Mouse (Mus musculus): Measurements from ENCODE around the gene Macf1. TPM values are rescaled to one million over a fixed set of nuclear protein-coding genes. Genes with fewer than 3 reads are reported as not detected.

The Macf1 gene
- polyA plus RNA-seq, 1 experiment from 2014 or later = 35.3 TPM

DNA sequence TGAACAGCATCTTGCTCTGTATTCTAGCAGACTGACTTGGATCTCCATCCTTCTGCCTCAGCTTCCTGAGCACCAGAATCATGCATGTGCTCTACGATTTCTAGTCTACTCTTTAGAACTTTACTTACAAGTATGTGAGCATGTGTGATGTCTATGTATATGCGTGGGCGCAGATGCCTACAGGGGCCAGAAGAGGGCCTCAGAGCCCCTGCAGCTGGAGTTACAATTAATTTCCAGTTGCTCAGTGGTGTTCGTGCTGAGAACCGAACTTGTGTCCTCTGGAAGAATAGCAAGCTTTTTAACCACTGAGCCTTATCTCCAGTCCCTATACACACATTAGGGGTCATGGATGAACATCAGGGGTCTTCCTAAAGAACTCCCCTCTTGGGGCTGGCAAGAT, 23.2 kb upstream of the Macf1 start:
- WGBS = 94% methylated on average over 5 of the region's 5 CpGs
- H3K9ac ChIP-seq (ENCODE audit: low read length) = no peak overlapping the region
- ATAC-seq (ENCODE audit: insufficient read depth, low FRiP score) = no peak

DNA sequence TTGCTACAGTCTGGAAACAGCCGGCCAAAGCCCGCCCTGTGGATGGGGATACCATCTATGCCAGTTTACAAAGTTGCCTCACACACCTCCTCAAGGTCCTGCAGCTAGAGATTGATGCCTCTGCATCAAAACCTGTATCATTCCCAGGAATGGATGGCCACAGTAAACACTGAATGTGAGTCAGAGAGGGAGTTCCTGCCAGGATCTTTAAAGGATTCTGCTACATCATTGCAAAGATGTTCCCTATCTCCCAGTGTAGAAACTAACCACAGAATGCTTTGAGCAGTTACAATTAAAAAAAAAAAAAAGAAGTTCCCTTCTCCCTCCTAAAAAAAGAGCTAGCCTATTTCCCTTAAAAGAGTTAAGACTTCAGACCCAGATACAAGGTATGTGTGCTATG, 21.2 kb upstream of the Macf1 start:
- 92% methylated on average over 2 of the region's 2 CpGs for WGBS
- Histone ChIP-seq H3K4me1 (ENCODE audit: control insufficient read depth, insufficient read depth, low read length) (no peaks in the 10 kb centered on the region), H3K27ac (ENCODE audit: low read length) (no peak overlapping the region), H3K4me3 (replicated peaks; ENCODE audit: low read length) (no peak overlapping the region), H3K36me3 (ENCODE audit: control insufficient read depth, insufficient read depth, low read length) (no peaks in the 10 kb centered on the region), H3K9me3 (replicated peaks; ENCODE audit: control insufficient read depth, low read length) (no peaks in the 10 kb centered on the region), H3K9ac (ENCODE audit: low read length) (no peak overlapping the region), H3K27me3 (ENCODE audit: control insufficient read depth, insufficient read depth, low read length) (no peaks in the 10 kb centered on the region), H3K4me2 (ENCODE audit: low read depth, low read length) (no peak overlapping the region)
- ATAC-seq (ENCODE audit: insufficient read depth, low FRiP score) = no peak

More for the DNA sequence above, 23.2 kb upstream of the Macf1 start:
- Histone ChIP-seq H3K27me3 (ENCODE audit: control insufficient read depth, insufficient read depth, low read length) (no peaks in the 10 kb centered on the region), H3K4me3 (replicated peaks; ENCODE audit: low read length) (no peak overlapping the region), H3K9me3 (replicated peaks; ENCODE audit: control insufficient read depth, low read length) (no peaks in the 10 kb centered on the region), H3K27ac (ENCODE audit: low read length) (no peak overlapping the region), H3K4me1 (ENCODE audit: control insufficient read depth, insufficient read depth, low read length) (no peaks in the 10 kb centered on the region), H3K36me3 (ENCODE audit: control insufficient read depth, insufficient read depth, low read length) (no peaks in the 10 kb centered on the region), H3K4me2 (ENCODE audit: low read depth, low read length) (no peak overlapping the region)

DNA sequence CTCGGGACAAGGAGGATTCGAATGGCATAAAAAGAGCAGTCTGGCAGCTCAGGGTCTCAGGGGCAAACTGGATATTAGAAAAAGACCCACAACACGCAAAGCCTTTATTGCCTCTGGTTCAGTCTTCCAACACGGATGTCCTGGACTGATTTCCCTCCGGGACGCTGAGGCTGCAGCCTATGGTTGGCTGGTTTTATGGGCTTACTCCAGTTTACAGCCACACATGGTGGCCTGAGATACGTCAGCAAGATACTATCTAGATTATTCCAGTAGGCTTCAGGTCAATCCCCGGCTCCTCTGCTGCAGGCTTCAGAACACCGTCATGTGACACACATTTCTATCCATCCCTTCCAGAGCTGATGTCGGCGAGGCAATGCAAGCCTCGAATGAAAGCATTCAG, 9.2 kb upstream of the Macf1 start:
- Histone ChIP-seq H3K36me3 (ENCODE audit: control insufficient read depth, insufficient read depth, low read length) (no peaks in the 10 kb centered on the region), H3K9ac (ENCODE audit: low read length) (no peak overlapping the region), H3K27ac (ENCODE audit: low read length) (no peak overlapping the region), H3K9me3 (replicated peaks; ENCODE audit: control insufficient read depth, low read length) (no peaks in the 10 kb centered on the region), H3K4me1 (ENCODE audit: control insufficient read depth, insufficient read depth, low read length) (no peaks in the 10 kb centered on the region), H3K27me3 (ENCODE audit: control insufficient read depth, insufficient read depth, low read length) (no peaks in the 10 kb centered on the region), H3K4me2 (ENCODE audit: low read depth, low read length) (no peak overlapping the region), H3K4me3 (replicated peaks; ENCODE audit: low read length) (no peak overlapping the region)
- 83% methylated on average over 12 of the region's 12 CpGs for WGBS
- no peak for ATAC-seq (ENCODE audit: insufficient read depth, low FRiP score)

DNA sequence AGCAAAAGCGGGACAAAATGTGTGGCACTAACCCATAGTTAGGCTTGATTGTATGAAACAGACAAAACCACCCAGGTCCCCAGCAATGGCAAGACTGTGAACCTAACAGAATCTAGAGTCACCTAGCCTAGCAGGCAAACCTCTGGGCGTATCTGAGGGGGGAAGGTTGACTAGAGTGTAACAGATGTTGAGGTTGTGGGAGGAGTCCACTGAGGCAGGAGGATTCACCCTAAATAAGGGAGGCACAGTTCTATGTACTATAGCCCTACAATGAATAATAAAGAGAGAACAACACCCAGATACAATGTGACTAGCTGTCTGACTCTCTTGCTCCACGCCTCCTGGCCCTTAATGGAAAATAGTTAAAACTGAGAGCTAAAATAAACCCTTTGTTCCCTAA, 7.9 kb upstream of the Macf1 start:
- H3K27ac ChIP-seq (ENCODE audit: low read length) = no peak overlapping the region
- no peaks in the 10 kb centered on the region for H3K9me3 ChIP-seq (replicated peaks; ENCODE audit: control insufficient read depth, low read length)
- H3K4me3 ChIP-seq (replicated peaks; ENCODE audit: low read length) = no peak overlapping the region
- H3K9ac ChIP-seq (ENCODE audit: low read length) = no peak overlapping the region
- no peak overlapping the region for H3K4me2 ChIP-seq (ENCODE audit: low read depth, low read length)
- no peaks in the 10 kb centered on the region for H3K36me3 ChIP-seq (ENCODE audit: control insufficient read depth, insufficient read depth, low read length)
- ATAC-seq (ENCODE audit: insufficient read depth, low FRiP score) = no peak
- 84% methylated on average over 3 of the region's 3 CpGs for WGBS
- H3K4me1 ChIP-seq (ENCODE audit: control insufficient read depth, insufficient read depth, low read length) = no peaks in the 10 kb centered on the region
- no peaks in the 10 kb centered on the region for H3K27me3 ChIP-seq (ENCODE audit: control insufficient read depth, insufficient read depth, low read length)

DNA sequence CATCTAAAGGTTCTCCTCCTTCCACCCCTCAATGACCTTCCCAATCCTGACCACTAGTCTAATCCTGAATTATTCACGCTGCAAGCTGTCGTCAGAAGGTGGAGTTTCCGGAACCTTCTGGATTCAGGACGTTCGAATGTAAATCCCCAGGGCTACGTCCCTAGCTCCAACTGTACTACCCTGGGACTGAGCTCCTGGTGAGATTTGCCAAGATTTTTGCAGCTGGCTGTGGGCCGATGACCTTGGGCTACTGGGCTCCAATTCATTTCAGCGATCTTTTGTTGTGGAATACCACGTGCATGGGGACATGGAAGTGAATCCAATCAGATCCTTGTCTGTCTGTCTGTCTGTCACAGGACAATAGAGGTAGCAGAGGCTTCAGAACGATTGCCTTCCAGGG, 6.2 kb upstream of the Macf1 start:
- H3K27me3 ChIP-seq (ENCODE audit: control insufficient read depth, insufficient read depth, low read length) = peaks cover 8% of the 10 kb centered on the region; the same call in 1 of the 2 replicates
- no peak for ATAC-seq (ENCODE audit: insufficient read depth, low FRiP score)
- no peak overlapping the region for H3K9ac ChIP-seq (ENCODE audit: low read length)
- WGBS = 83% methylated on average over 10 of the region's 10 CpGs
- H3K27ac ChIP-seq (ENCODE audit: low read length) = no peak overlapping the region
- H3K4me2 ChIP-seq (ENCODE audit: low read depth, low read length) = no peak overlapping the region
- H3K4me3 ChIP-seq (replicated peaks; ENCODE audit: low read length) = no peak overlapping the region
- peaks cover 5% of the 10 kb centered on the region; the same call in 1 of the 2 replicates for H3K4me1 ChIP-seq (ENCODE audit: control insufficient read depth, insufficient read depth, low read length)
- H3K36me3 ChIP-seq (ENCODE audit: control insufficient read depth, insufficient read depth, low read length) = no peaks in the 10 kb centered on the region
- no peaks in the 10 kb centered on the region for H3K9me3 ChIP-seq (replicated peaks; ENCODE audit: control insufficient read depth, low read length)

DNA sequence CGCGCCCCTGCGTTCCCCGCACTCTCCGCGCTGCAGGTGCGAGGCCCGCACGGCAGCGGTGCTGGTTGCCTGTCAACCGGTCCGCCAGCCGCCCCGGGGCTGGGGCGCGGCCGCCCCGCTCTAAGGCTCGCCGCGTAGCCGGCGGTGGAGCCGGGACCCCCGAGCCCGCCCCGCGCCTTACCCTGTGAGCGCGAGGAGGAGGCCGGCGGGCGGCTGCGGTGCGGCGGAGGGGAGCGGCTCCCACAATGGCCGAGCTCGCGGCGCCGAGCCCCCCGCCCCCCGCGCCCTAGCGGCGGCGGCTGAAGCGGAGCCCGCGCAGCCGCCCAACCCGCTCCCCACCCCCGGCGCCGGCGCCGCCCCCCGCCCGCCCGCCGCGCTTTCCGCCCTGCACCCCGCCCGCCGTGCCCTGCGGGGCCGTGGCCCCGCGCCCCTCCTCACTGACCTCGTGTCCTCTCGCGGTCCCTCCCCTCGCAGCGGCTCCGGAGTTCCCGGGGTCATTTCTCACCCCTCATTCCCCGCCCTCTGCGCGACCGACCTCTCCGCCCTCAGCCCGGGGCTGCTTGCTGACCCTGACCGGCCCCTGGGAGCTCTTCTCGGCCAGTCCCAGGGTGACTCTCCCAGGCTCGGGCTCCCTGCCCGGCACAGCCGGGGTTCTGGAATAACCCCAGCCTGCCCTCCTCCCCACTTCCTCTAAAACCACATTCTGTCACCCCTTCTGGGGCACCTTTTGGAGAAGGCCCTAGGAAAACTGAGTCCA, 3.0 kb upstream of the Macf1 start:
- Histone ChIP-seq H3K27ac (ENCODE audit: low read length) (0 out of 2 replicates have a peak overlapping the region, but pooled peaks have one; percentile 17), H3K4me2 (ENCODE audit: low read depth, low read length) (peak overlapping the region; percentile 97), H3K9ac (ENCODE audit: low read length) (peak overlapping the region; percentile 85), H3K9me3 (replicated peaks; ENCODE audit: control insufficient read depth, low read length) (no peaks in the 10 kb centered on the region), H3K4me3 (replicated peaks; ENCODE audit: low read length) (peak overlapping the region; percentile 81), H3K36me3 (ENCODE audit: control insufficient read depth, insufficient read depth, low read length) (no peaks in the 10 kb centered on the region), H3K27me3 (ENCODE audit: control insufficient read depth, insufficient read depth, low read length) (peaks cover 12% of the 10 kb centered on the region; the same call in 1 of the 2 replicates), H3K4me1 (ENCODE audit: control insufficient read depth, insufficient read depth, low read length) (peaks cover 5% of the 10 kb centered on the region; the same call in 1 of the 2 replicates)
- peak; percentile 74; the same call in 1 of the 2 replicates for ATAC-seq (ENCODE audit: insufficient read depth, low FRiP score)
- WGBS = 0% methylated on average over 62 of the region's 89 CpGs

DNA sequence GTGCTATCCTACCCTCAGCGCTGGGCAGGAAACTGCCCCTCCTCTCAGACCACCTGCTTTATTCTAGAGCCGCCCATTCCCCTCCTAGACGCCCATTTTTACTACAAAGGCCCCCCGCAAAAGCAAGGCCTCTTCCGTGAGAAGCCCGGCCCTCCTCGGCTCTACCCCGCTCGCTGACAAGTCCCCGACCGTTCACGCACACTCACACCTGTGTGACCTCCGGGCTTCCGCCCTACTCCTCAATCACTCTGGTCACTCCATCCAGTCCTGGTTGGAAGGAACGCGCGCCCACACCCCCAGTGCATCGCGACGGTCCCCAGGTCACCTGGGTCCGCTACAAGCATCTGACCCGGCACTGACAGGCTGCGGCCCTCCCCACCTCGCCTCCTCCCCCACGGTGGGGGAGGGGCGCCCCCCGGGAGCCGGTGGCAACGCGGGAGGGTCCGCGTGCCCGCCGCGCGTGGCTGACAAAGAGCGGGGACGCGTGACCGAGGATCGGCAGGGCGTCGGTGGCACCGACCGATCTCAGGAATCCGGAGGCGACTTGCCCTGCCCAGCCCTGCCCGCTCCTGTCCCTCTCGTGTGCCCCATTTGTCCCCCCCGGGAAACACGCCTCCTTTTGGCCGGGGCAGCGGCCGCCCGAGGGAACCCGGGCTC, 2.3 kb upstream of the Macf1 start:
- H3K36me3 ChIP-seq (ENCODE audit: control insufficient read depth, insufficient read depth, low read length) = no peaks in the 10 kb centered on the region
- H3K4me2 ChIP-seq (ENCODE audit: low read depth, low read length) = peak overlapping the region; percentile 97
- peak overlapping the region; percentile 81 for H3K4me3 ChIP-seq (replicated peaks; ENCODE audit: low read length)
- H3K9me3 ChIP-seq (replicated peaks; ENCODE audit: control insufficient read depth, low read length) = no peaks in the 10 kb centered on the region
- H3K27me3 ChIP-seq (ENCODE audit: control insufficient read depth, insufficient read depth, low read length) = peaks cover 12% of the 10 kb centered on the region; the same call in 1 of the 2 replicates
- WGBS = under 1% methylated on average over 56 of the region's 56 CpGs
- peaks cover 5% of the 10 kb centered on the region; the same call in 1 of the 2 replicates for H3K4me1 ChIP-seq (ENCODE audit: control insufficient read depth, insufficient read depth, low read length)
- peak; percentile 29; the same call in 1 of the 2 replicates for ATAC-seq (ENCODE audit: insufficient read depth, low FRiP score)
- no peak overlapping the region for H3K27ac ChIP-seq (ENCODE audit: low read length)
- H3K9ac ChIP-seq (ENCODE audit: low read length) = peak overlapping the region; percentile 85

DNA sequence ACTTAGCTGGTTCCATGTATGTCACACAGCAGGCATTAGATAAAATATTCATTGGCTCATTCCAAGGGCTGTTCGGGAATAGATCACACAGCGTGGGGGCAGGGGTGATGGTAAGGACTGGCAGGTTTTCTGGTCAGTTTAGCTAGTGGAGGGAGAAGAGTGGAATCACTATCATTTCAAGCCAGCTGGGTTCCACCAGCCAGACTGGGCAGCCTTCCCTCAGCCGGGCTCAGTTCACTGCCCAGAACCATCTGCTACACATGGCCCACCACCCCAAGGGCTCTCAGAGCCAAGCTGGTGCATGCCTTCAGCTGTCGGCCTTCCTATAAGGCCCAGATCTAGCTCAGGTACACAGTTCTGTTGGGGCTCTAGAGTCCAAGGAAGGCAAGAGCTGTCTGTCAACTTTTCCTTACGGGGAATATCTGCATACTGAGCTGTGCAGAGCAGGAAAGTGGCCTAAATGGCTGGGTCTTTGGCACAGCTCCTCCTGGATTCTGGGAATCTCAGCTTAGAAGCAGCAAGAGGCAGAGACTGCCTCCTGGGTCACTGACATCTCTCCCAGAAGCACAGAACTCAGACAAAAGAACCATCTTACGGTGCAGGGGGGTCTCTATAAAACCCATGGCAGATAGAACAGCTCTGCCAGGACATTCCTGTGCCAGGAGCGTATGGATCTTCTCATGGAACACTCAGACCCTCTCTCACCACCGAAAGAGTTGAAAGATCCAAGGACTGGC, 1.5 kb upstream of the Macf1 start:
- peaks cover 13% of the 10 kb centered on the region for H3K4me1 ChIP-seq (ENCODE audit: control insufficient read depth, insufficient read depth, low read length)
- ATAC-seq (ENCODE audit: insufficient read depth, low FRiP score) = no peak
- H3K27ac ChIP-seq (ENCODE audit: low read length) = no peak overlapping the region
- H3K4me3 ChIP-seq (replicated peaks; ENCODE audit: low read length) = peak overlapping the region; percentile 81; the same call in 1 of the 2 replicates
- H3K4me2 ChIP-seq (ENCODE audit: low read depth, low read length) = peak overlapping the region; percentile 97
- H3K9ac ChIP-seq (ENCODE audit: low read length) = no peak overlapping the region
- H3K9me3 ChIP-seq (replicated peaks; ENCODE audit: control insufficient read depth, low read length) = no peaks in the 10 kb centered on the region
- WGBS = 65% methylated on average over 8 of the region's 8 CpGs
- no peaks in the 10 kb centered on the region for H3K36me3 ChIP-seq (ENCODE audit: control insufficient read depth, insufficient read depth, low read length)
- peaks cover 12% of the 10 kb centered on the region; the same call in 1 of the 2 replicates for H3K27me3 ChIP-seq (ENCODE audit: control insufficient read depth, insufficient read depth, low read length)
